Mouse (Mus musculus): Measurements from ENCODE around the gene 3110009E18Rik. TPM values are rescaled to one million over a fixed set of nuclear protein-coding genes. Genes with fewer than 3 reads are reported as not detected.

Gene 3110009E18Rik
- total RNA-seq, 2 experiments from 2014 or later: 7.1 to 7.8 TPM

DNA sequence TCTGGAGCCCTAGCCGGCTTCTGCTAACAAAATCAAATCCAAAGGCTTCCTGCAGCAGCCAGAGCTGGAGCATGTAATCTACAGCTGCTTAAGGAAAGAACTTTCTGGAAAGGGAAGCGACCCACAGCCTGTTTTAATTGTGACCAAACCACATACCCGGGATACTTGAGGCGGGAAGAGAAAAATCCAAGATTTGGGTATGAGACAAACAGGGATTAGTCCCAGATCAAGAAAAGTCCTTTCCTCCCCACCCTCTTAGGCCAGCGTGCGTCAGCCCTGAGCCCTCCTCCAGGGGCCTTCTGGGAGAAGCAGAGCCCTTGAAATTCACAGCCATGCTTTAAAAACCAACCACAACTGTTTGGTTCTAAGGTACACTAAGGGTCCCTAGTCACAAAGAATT is 111.2 kb downstream of the 3110009E18Rik start:
- no peak for TF ChIP-seq CTCF (conservative IDR thresholded peaks at IDR 0.05)
- Histone ChIP-seq H3K27ac (no peak overlapping the region), H3K4me3 (no peak overlapping the region)
- no peak for DNase-seq (ENCODE audit: low spot score in 2 of 2)

DNA sequence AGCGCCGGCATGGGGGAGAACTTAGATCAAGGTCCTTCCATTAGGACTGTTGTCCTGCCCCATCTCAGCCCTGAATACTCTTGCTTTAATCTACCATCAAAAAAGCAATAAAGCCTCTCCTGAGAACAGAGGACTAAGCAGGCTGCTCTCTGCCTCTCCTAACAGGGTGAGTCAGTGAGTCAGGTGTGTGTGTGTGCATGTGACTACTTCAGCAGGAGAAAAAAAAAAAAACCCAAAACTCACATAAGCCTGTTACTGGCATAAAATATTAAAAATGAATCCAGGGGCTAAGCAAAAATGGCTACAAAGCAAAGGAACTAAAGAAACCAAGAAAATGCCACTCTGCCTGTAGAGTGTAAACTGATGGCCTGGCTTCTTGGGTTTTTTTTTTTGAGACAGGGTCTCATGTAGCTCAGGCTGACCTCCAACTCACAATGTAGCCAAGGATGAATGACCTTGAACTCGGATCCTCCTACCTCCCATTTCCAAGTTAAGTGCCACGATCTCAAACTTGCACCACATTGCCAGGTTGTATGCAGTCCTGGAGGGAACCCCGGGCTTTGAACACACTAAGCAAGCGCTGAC is 114.7 kb downstream of the 3110009E18Rik start:
- no peak for TF ChIP-seq CTCF (conservative IDR thresholded peaks at IDR 0.05)
- DNase-seq (ENCODE audit: low spot score in 2 of 2): no peak
- H3K27ac ChIP-seq: no peak overlapping the region
- H3K4me3 ChIP-seq: no peak overlapping the region

DNA sequence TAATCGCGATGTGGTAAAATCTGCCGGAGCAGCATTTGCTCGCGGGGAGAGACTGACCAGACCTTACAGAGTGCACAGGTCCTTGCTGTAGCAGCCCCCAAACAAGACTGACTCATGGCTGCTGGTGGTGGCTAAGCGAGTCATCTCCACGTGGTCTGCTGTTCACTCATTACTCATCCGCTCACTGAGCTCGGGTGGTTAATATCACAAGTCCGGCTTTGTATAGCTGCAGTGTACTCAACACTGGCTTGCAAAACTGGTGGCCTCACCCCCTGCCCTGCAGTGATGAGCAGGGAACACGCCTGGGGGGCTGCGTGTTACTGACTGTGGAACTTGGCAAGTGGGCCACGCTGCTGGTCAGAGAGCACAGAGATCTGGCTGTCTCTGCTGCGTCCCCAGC is 115.4 kb downstream of the 3110009E18Rik start:
- DNase-seq (ENCODE audit: low spot score in 2 of 2): peak in 1 of 2 experiments; percentile 19
- Histone ChIP-seq H3K27ac (no peak overlapping the region), H3K4me3 (no peak overlapping the region)
- no peak for TF ChIP-seq CTCF (conservative IDR thresholded peaks at IDR 0.05)

DNA sequence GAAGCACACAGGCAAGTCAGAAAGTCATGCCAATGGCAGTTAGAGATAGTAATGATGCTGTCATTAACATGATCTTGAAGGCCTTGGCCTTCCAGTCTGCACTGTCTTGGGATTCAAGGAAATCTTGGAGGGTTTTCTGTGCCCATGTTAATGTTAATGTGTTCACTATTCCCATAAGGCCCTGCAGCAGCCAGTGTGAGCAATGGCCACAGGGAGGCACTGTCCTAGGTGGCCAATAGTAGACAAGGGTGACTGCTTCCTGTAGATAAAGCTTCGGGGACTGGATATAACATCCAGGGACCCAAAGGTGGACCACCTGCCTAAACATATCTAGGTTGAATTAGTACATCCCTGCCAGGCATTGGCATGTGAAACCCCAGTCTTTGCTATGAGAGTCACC is 116.1 kb downstream of the 3110009E18Rik start:
- no peak overlapping the region for H3K27ac ChIP-seq
- DNase-seq (ENCODE audit: low spot score in 2 of 2): no peak
- H3K4me3 ChIP-seq: no peak overlapping the region
- TF ChIP-seq CTCF (conservative IDR thresholded peaks at IDR 0.05): peak; percentile 57

Other genes with a start within 250 kb of the 3110009E18Rik start
- 1 to 10 TPM; 7.1 to 7.5 TPM for gene Tmem177, start 208.0 kb upstream of the 3110009E18Rik start, total RNA-seq (2021)
- under 1 TPM; 0.28 to 0.29 TPM for gene Cfap221, start 124.0 kb upstream of the 3110009E18Rik start, total RNA-seq (2021)
- gene Sctr, start 114.3 kb upstream of the 3110009E18Rik start, total RNA-seq (2021): 1 to 10 TPM; 1.0 to 1.8 TPM
- 1 to 10 TPM; 1.1 to 1.4 TPM for gene Tmem37, start 47.1 kb upstream of the 3110009E18Rik start, total RNA-seq (2021)
- gene Dbi, start 109 bp upstream of the 3110009E18Rik start, total RNA-seq (2021): 100 to 1,000 TPM; 338 to 346 TPM
- 1 to 10 TPM; 6.2 to 6.8 TPM for gene Steap3, start 151.5 kb downstream of the 3110009E18Rik start, total RNA-seq (2021)
- gene C1ql2, start 219.4 kb downstream of the 3110009E18Rik start, total RNA-seq (2021): 10 to 100 TPM; 86.1 to 94.4 TPM